In genomic region chr13:107182544-107182943, GRCm38 (mm10) we compare ENCODE assay signal across 8 mouse cellular contexts.
A peak's percentile ranks its signal among the peaks of the same experiment; 100 is the strongest.
DNase-seq lines count a peak whose midpoint lies in the region; ATAC-seq lines count a peak whose summit lies in the region.

No protein-coding gene starts in this region.

- no peaks in the 10 kb centered on the region for H3K36me3 ChIP-seq in midbrain, embryonic 10.5 days
- H3K36me3 ChIP-seq in midbrain, embryonic 16.5 days (ENCODE audit: control insufficient read depth, insufficient read depth, low read length), result no peaks in the 10 kb centered on the region
- H3K36me3 ChIP-seq in embryonic facial prominence, embryonic 14.5 days (ENCODE audit: control insufficient read depth, insufficient read depth, low read length), result no peaks in the 10 kb centered on the region

- H3K9me3 ChIP-seq in midbrain, embryonic 10.5 days (replicated peaks), result no peaks in the 10 kb centered on the region
- H3K9me3 ChIP-seq in midbrain, embryonic 16.5 days (replicated peaks; ENCODE audit: control insufficient read depth, low read length, poor library complexity, severe bottlenecking), result no peaks in the 10 kb centered on the region
- H3K9me3 ChIP-seq in embryonic facial prominence, embryonic 14.5 days (ENCODE audit: control insufficient read depth, low read length), result no peaks in the 10 kb centered on the region

- H3K4me2 ChIP-seq in midbrain, embryonic 16.5 days (ENCODE audit: low read length), result no peak overlapping the region
- H3K4me2 ChIP-seq in embryonic facial prominence, embryonic 14.5 days (ENCODE audit: low read depth, low read length), result no peak overlapping the region

- no peak overlapping the region for H3K9ac ChIP-seq in midbrain, embryonic 16.5 days (ENCODE audit: low read depth, low read length)
- H3K9ac ChIP-seq in embryonic facial prominence, embryonic 14.5 days (ENCODE audit: low read depth, low read length), result no peak overlapping the region

- no peak overlapping the region for H3K27ac ChIP-seq in midbrain, embryonic 10.5 days (replicated peaks)
- H3K27ac ChIP-seq in midbrain, embryonic 16.5 days (ENCODE audit: low read length), result no peak overlapping the region
- no peak overlapping the region for H3K27ac ChIP-seq in embryonic facial prominence, embryonic 14.5 days (replicated peaks; ENCODE audit: low read depth, low read length)

- H3K27me3 ChIP-seq in midbrain, embryonic 10.5 days (ENCODE audit: low read depth, poor library complexity, severe bottlenecking), result no peaks in the 10 kb centered on the region
- H3K27me3 ChIP-seq in midbrain, embryonic 16.5 days (ENCODE audit: control insufficient read depth, insufficient read depth, low read depth, low read length), result no peaks in the 10 kb centered on the region
- H3K27me3 ChIP-seq in embryonic facial prominence, embryonic 14.5 days (replicated peaks; ENCODE audit: control insufficient read depth, insufficient read depth, low read length), result no peaks in the 10 kb centered on the region

- H3K4me3 ChIP-seq in midbrain, embryonic 10.5 days, result no peak overlapping the region
- no peak overlapping the region for H3K4me3 ChIP-seq in midbrain, embryonic 16.5 days (ENCODE audit: low read depth, low read length)
- H3K4me3 ChIP-seq in embryonic facial prominence, embryonic 14.5 days (ENCODE audit: low read depth, low read length), result no peak overlapping the region

- no peak for ATAC-seq in midbrain, embryonic 16.5 days
- no peak for ATAC-seq in embryonic facial prominence, embryonic 14.5 days (ENCODE audit: low read depth)

- 24% methylated on average over 6 of the region's 6 CpGs for WGBS in midbrain, embryonic 10.5 days
- 15% methylated on average over 6 of the region's 6 CpGs for WGBS in midbrain, embryonic 16.5 days
- WGBS in embryonic facial prominence, embryonic 14.5 days, result 18% methylated on average over 6 of the region's 6 CpGs

- DNase-seq in midbrain, embryonic 10.5 days (ENCODE audit: low spot score), result peak; percentile 66
- peak; percentile 56 to 62 for DNase-seq in adrenal gland, postnatal 36 days
- peak; percentile 61 for DNase-seq in embryonic facial prominence, embryonic 14.5 days (ENCODE audit: low spot score)
- peak; percentile 18 to 58 for DNase-seq in kidney, adult 8-10 months
- peak; percentile 66 for DNase-seq in left cerebral cortex, postnatal 4 days
- DNase-seq in ovary, postnatal 10 days (ENCODE audit: low spot score), result peak; percentile 17
- DNase-seq in urinary bladder, postnatal 25 days (ENCODE audit: low spot score), result peak; percentile 46

- H3K4me1 ChIP-seq in midbrain, embryonic 10.5 days, result no peaks in the 10 kb centered on the region; the same call in 1 of the 2 replicates
- H3K4me1 ChIP-seq in midbrain, embryonic 16.5 days (ENCODE audit: control insufficient read depth, insufficient read depth, low read length), result peaks cover 6% of the 10 kb centered on the region; the same call in 1 of the 2 replicates
- no peaks in the 10 kb centered on the region for H3K4me1 ChIP-seq in embryonic facial prominence, embryonic 14.5 days (ENCODE audit: control insufficient read depth, insufficient read depth, low read length)

- intact Hi-C loops in left cerebral cortex, postnatal 4 days (cut with DNase I), result no loop called here
